Mouse (Mus musculus) intestine, postnatal 0 days (tissue): ENCODE results near the gene Uqcc3. TPM values are rescaled to one million over a fixed set of nuclear protein-coding genes. Genes with fewer than 3 reads are reported as not detected.
"Not testable (repeated sequence)": the region's sequence is repeated elsewhere in the genome, so short reads cannot be mapped to it uniquely, and the experiment has no call there.

Source experiments
- ATAC-seq: fragments of 200-750 bp; cut with Nextera tagmentation; 2 replicates; pipeline ENCODE4 v1.8.0; 2017; ENCODE audit warnings: mild to moderate bottlenecking, moderate TSS enrichment, moderate library complexity
- H3K27ac ChIP-seq: fragments of 300-500 bp; sonication (generic); 2 replicates; pipeline ENCODE4 v1.5.1; 2014; ENCODE audit warnings: mild to moderate bottlenecking, low read depth, low read length, moderate library complexity
- H3K27me3 ChIP-seq: fragments of 300-500 bp; sonication (generic); replicated peaks from 2 replicates; pipeline ENCODE4 v1.6.1; 2014; ENCODE audit warnings: low read length, mixed read lengths; ENCODE audit not compliant: control insufficient read depth, insufficient read depth
- H3K36me3 ChIP-seq: fragments of 300-500 bp; sonication (generic); 2 replicates; pipeline ENCODE4 v1.6.1; 2014; ENCODE audit warnings: mild to moderate bottlenecking, moderate library complexity; ENCODE audit not compliant: control insufficient read depth, insufficient read depth
- H3K4me1 ChIP-seq: fragments of 300-500 bp; sonication (generic); replicated peaks from 2 replicates; pipeline ENCODE4 v1.6.1; 2014; ENCODE audit warnings: antibody characterized with exemption, low read length, mixed read lengths; ENCODE audit not compliant: control insufficient read depth, insufficient read depth
- H3K4me2 ChIP-seq: fragments of 300-500 bp; sonication (generic); replicated peaks from 2 replicates; pipeline ENCODE4 v1.6.1; 2014; ENCODE audit warnings: low read depth, mild to moderate bottlenecking, moderate library complexity
- H3K4me3 ChIP-seq: fragments of 300-500 bp; sonication (generic); 2 replicates; pipeline ENCODE4 v1.5.1; 2014; ENCODE audit warnings: low read depth, low read length
- H3K9ac ChIP-seq: fragments of 300-500 bp; sonication (generic); 2 replicates; pipeline ENCODE4 v1.6.1; 2014; ENCODE audit warnings: mild to moderate bottlenecking, low read depth, low read length
- H3K9me3 ChIP-seq: fragments of 300-500 bp; sonication (generic); 2 replicates; pipeline ENCODE4 v1.6.1; 2016; ENCODE audit warnings: mixed run types; ENCODE audit not compliant: control insufficient read depth
- CTCF ChIP-seq: sonication (generic); IDR thresholded peaks from 2 replicates; pipeline ENCODE4 v1.5.1; 2016; ENCODE audit warnings: low read depth, mild to moderate bottlenecking, control low read depth, antibody characterized with exemption, moderate library complexity
- WGBS: fragments of 180-500 bp; shearing (Covaris S2); extraction: QIAGEN DNeasy Blood & Tissue Kit; methylation state at CpG from one replicate; pipeline ENCODE4 v1.1.7; 2014; 5-methylcytosine and 5-hydroxymethylcytosine counted together
- polyA plus RNA-seq: library from polyadenylated mRNA; unstranded; fragments of >200 nt; fragmentation: Nextera tagmentation; extraction: Ambion mirVana; gene quantifications from 2 replicates; pipeline ENCODE4 v1.2.1, GENCODE M21; 2015

The Uqcc3 gene
- polyA plus RNA-seq, 1 experiment from 2014 or later, result 65.4 TPM

DNA sequence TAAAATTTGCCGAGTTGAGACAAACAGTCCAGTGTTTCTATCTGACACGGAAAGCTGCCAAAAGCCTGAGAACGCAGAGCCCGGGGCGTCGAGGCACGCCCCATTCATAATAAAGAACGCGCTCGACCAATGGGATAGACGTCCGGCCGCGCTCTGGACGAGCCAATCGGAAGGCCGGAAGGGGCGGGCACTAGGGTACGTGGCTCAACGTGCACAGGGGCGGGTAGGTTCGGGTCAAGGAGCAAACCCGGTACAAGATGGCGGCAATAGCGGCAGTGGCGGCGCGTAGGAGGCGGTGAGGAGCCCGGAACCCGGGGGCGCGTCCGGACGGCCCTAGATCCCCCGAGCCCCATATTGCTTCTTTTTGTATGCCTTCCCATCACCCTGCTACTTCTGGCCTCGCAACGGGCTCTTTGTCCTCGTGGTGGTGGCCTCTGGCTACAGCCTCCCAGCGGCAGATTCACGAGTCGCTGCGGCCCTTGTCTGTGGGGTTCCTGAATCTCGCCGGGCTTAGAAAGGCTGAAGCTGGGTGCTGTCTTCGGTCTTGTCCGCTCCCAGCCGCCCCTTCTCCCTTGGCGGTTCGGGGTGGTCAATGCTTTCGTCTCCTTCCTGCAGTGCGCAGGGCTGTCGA, 17.3 kb upstream of the Uqcc3 start, which contains the start of gene Ganab:
TSS of gene Ganab (plus strand) at position 207 of the 631 bp plus-strand sequence.
- no peaks in the 10 kb centered on the region for H3K9me3 ChIP-seq
- no peaks in the 10 kb centered on the region for H3K27me3 ChIP-seq
- H3K36me3 ChIP-seq, result peaks cover 20% of the 10 kb centered on the region
- peak within 1 kb of the TSS; percentile 95 for H3K9ac ChIP-seq
- peak within 1 kb of the TSS; percentile 89 for H3K27ac ChIP-seq
- H3K4me2 ChIP-seq, result peak within 1 kb of the TSS; percentile 80
- TF ChIP-seq CTCF, result 0 out of 2 replicates have a peak, but pooled peaks have one; percentile 26
- WGBS, result under 1% methylated on average over 53 of the region's 53 CpGs
- ATAC-seq, result peak; percentile 99
- H3K4me1 ChIP-seq, result no peaks in the 10 kb centered on the region
- peak within 1 kb of the TSS; percentile 99 for H3K4me3 ChIP-seq

GRCm38 (mm10) chr19:8897211-8897864, 16.6 kb upstream of the Uqcc3 start:
- Histone ChIP-seq H3K4me2 (peak overlapping the region; percentile 80), H3K27ac (peak overlapping the region; percentile 89), H3K36me3 (peaks cover 15% of the 10 kb centered on the region), H3K9ac (peak overlapping the region; percentile 60), H3K4me3 (peak overlapping the region; percentile 99)
- H3K4me1 ChIP-seq, H3K27me3 ChIP-seq, H3K9me3 ChIP-seq: not testable (repeated sequence)
- 18% methylated on average over 21 of the region's 21 CpGs for WGBS
- peak; percentile 55 for ATAC-seq

DNA sequence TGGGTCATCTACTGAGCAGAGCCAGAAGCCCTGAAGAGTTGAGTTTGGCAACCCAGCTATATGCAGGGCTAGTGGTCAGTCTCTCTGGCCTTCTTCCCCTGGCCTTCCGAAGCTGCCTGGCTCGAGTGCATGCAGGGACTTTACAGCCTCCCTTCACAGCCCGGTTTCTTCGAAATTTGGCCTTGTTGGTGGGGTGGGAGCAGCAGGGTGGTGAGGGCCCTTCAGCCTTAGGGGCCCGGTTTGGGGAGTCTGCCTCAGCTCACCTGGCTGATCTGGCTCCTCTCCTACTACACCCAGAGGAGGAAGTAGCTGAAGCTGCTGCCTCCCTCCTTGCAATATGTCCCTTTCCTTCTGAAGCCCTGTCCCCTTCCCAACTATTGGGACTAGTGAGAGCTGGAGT, 15.5 kb upstream of the Uqcc3 start:
- not testable (repeated sequence) for H3K27me3 ChIP-seq

GRCm38 (mm10) chr19:8895397-8895960, 14.8 kb upstream of the Uqcc3 start:
- ATAC-seq, result no peak
- no peak overlapping the region for H3K4me3 ChIP-seq
- no peaks in the 10 kb centered on the region for H3K9me3 ChIP-seq
- H3K36me3 ChIP-seq, result peaks cover 22% of the 10 kb centered on the region
- H3K27me3 ChIP-seq, result no peaks in the 10 kb centered on the region
- 88% methylated on average over 9 of the region's 9 CpGs for WGBS
- no peaks in the 10 kb centered on the region for H3K4me1 ChIP-seq
- no peak overlapping the region for H3K27ac ChIP-seq
- H3K4me2 ChIP-seq, result no peak overlapping the region
- no peak for TF ChIP-seq CTCF
- no peak overlapping the region for H3K9ac ChIP-seq

More for the DNA sequence above, 15.5 kb upstream of the Uqcc3 start:
- H3K4me3 ChIP-seq, H3K4me1 ChIP-seq, H3K4me2 ChIP-seq, H3K27ac ChIP-seq, H3K9ac ChIP-seq, ATAC-seq, H3K9me3 ChIP-seq: not testable (repeated sequence)
- WGBS, result 66% methylated on average over 5 of the region's 5 CpGs
- H3K36me3 ChIP-seq, result peaks cover 14% of the 10 kb centered on the region; the same call in 1 of the 2 replicates

DNA sequence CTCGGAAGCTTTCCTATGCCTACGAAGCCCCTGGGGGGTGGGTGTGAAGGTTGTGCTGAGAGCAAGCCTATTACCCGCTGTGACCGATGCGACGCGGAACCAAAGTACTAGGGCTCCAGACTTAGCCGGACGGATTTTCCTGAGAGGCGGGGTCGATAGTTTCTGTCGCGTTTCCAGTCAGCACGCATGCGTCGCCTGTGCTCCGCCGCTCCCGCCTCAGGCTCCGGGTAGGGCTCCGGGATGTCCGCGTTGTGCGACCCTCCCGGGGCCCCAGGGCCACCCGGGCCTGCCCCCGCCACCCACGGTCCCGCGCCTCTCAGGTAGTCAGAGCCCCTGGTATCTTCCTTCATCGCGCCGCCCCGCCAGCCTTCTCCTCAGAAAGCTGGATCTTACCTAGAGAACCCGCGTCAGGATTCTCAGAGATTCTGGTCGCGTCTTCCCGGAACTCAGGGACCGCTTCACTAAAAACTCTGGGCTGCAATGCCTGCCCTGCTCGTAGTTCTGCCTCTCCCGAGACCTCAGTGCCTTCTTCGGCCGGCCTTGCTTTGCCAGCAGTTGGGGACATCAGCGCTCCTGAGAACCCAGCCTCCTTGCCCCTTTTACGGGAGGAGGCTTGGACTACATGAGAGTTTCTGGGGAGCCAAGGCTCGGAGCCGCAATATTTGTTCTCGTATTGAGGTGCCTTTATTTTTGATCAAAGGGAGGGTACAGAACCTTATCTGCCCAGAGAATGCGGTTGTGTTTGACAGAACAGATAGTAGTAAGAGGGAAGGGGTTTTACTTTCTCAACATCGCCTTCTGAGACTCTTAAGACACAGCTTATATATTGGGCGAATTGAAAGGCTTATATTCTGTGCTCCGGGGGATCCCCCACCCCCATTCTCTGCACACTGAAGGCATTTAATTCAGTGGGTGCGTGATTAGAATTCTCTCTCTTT, 12.4 kb upstream of the Uqcc3 start, which contains the start of gene Ints5:
TSS of gene Ints5 (plus strand) at position 177 of the 938 bp plus-strand sequence.
- ATAC-seq, result peak; percentile 35
- no peak for TF ChIP-seq CTCF
- no peaks in the 10 kb centered on the region for H3K4me1 ChIP-seq
- peak within 1 kb of the TSS; percentile 91 for H3K9ac ChIP-seq
- peak within 1 kb of the TSS; percentile 93 for H3K4me3 ChIP-seq
- no peaks in the 10 kb centered on the region for H3K27me3 ChIP-seq
- peak within 1 kb of the TSS; percentile 73 for H3K4me2 ChIP-seq
- peaks cover 24% of the 10 kb centered on the region for H3K36me3 ChIP-seq
- no peaks in the 10 kb centered on the region for H3K9me3 ChIP-seq
- H3K27ac ChIP-seq, result peak within 1 kb of the TSS; percentile 84
- WGBS, result 1% methylated on average over 54 of the region's 54 CpGs
